Mouse (Mus musculus) lung, embryonic 16.5 days (tissue): ENCODE measurements around the gene Adh4. TPM values are rescaled to one million over a fixed set of nuclear protein-coding genes. Genes with fewer than 3 reads are reported as not detected.

Source experiments
- ATAC-seq: fragments of 200-750 bp; cut with Nextera tagmentation; 2 replicates; pipeline ENCODE4 v1.8.0; 2017; ENCODE audit warnings: low read depth, mild to moderate bottlenecking, moderate library complexity
- H3K27ac ChIP-seq: fragments of 300-500 bp; sonication (generic); 2 replicates; pipeline ENCODE4 v1.5.1; 2014; ENCODE audit warnings: mild to moderate bottlenecking, control low read depth, low read length
- H3K27me3 ChIP-seq: fragments of 300-500 bp; sonication (generic); 2 replicates; pipeline ENCODE4 v1.6.1; 2014; ENCODE audit warnings: low read depth, low read length, mixed read lengths; ENCODE audit not compliant: control insufficient read depth, insufficient read depth
- H3K36me3 ChIP-seq: fragments of 300-500 bp; sonication (generic); 2 replicates; pipeline ENCODE4 v1.6.1; 2014; ENCODE audit warnings: low read length; ENCODE audit not compliant: control insufficient read depth, insufficient read depth
- H3K4me1 ChIP-seq: fragments of 300-500 bp; sonication (generic); replicated peaks from 2 replicates; pipeline ENCODE4 v1.6.1; 2014; ENCODE audit warnings: low read length, mixed read lengths; ENCODE audit not compliant: control insufficient read depth, insufficient read depth
- H3K4me2 ChIP-seq: fragments of 300-500 bp; sonication (generic); 2 replicates; pipeline ENCODE4 v1.6.1; 2014; ENCODE audit warnings: low read depth, low read length, control low read depth
- H3K4me3 ChIP-seq: fragments of 300-500 bp; sonication (generic); 2 replicates; pipeline ENCODE4 v1.5.1; 2014; ENCODE audit warnings: mild to moderate bottlenecking, low read length, control low read depth
- H3K9ac ChIP-seq: fragments of 300-500 bp; sonication (generic); 2 replicates; pipeline ENCODE4 v1.6.1; 2014; ENCODE audit warnings: low read length, control low read depth
- H3K9me3 ChIP-seq: fragments of 300-500 bp; sonication (generic); 2 replicates; pipeline ENCODE4 v1.6.1; 2016; ENCODE audit warnings: low read length; ENCODE audit not compliant: control insufficient read depth
- WGBS: fragments of 180-500 bp; shearing (Covaris S2); extraction: QIAGEN DNeasy Blood & Tissue Kit; methylation state at CpG from one replicate; pipeline ENCODE4 v1.1.7; 2014; 5-methylcytosine and 5-hydroxymethylcytosine counted together
- polyA plus RNA-seq: library from polyadenylated mRNA; unstranded; fragments of >200 nt; fragmentation: Nextera tagmentation; extraction: Ambion mirVana; gene quantifications from 2 replicates; pipeline ENCODE4 v1.2.1, GENCODE M21; 2015

Adh4 gene
- polyA plus RNA-seq, 1 experiment from 2014 or later: not detected

DNA sequence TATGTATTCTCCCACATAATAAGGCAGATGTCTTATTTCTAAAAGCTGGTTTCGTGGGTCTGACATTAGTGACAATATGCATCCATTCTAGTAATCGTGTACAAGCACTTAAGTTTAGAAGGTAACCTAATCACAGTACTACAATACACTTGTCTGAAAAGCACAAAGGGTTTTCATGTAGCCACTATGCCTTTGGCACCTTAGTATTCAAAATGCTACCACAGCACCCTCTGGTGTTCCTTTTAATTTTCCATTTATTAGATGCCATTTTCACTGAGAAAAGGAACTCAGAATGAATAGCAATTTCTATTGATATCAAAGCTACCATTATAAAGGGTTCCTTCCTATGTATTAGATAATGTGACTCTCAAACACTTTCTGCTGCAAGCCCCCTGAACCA, 16.6 kb downstream of the Adh4 start:
- Histone ChIP-seq H3K27ac (no peak overlapping the region), H3K4me2 (no peak overlapping the region), H3K9me3 (no peaks in the 10 kb centered on the region), H3K27me3 (no peaks in the 10 kb centered on the region), H3K9ac (no peak overlapping the region), H3K36me3 (no peaks in the 10 kb centered on the region), H3K4me1 (no peaks in the 10 kb centered on the region), H3K4me3 (no peak overlapping the region)
- WGBS: 61% methylated on average over 2 of the region's 2 CpGs
- peak; percentile 36; the same call in 1 of the 2 replicates for ATAC-seq

DNA sequence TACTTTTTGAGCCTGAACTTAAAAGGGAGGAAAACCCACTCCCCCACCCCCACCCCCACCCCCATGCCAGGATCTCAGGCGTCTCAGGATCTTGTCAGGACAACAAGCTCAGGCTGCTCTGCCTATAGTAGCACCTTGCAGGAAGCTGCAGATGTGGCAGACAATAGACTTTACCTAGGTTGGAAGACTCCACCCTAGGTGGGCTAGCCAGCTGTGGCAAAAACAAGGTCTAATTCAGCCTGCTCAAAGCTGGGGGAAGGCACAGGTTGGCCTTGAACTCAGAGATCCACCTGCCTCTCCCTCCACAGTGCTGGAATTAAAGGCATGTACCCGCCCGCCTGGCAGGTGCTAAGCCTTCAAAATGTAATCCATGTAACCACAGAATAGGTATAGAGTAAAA, 23.4 kb downstream of the Adh4 start:
- no peak for ATAC-seq
- peaks cover 4% of the 10 kb centered on the region; the same call in 1 of the 2 replicates for H3K4me1 ChIP-seq
- no peaks in the 10 kb centered on the region for H3K27me3 ChIP-seq
- no peak overlapping the region for H3K4me2 ChIP-seq
- H3K4me3 ChIP-seq: no peak overlapping the region
- 63% methylated on average over 3 of the region's 3 CpGs for WGBS
- no peaks in the 10 kb centered on the region for H3K9me3 ChIP-seq
- H3K27ac ChIP-seq: no peak overlapping the region
- no peaks in the 10 kb centered on the region for H3K36me3 ChIP-seq
- no peak overlapping the region for H3K9ac ChIP-seq

DNA sequence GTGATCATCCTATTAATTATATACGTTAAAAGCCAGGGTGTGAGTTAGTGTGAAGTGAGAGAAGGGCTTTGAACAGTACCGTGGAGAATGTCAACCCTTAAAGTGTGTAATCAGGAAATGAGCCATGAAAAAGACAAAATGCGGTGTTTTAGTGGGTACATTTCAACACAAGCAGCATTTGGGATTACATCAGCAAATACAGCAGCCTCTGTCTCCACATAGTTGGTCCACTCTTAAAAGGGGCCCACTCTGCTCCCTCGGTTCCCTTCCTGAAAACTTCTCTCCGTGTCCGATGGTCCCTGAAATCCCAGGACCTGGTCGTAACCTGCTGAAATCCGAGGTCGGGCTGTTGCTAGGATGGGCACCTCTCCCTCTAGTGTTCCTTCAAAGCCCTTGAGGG, 26.9 kb downstream of the Adh4 start:
- Histone ChIP-seq H3K36me3 (peaks cover 6% of the 10 kb centered on the region), H3K27me3 (no peaks in the 10 kb centered on the region), H3K9me3 (no peaks in the 10 kb centered on the region), H3K4me3 (peak overlapping the region; percentile 96), H3K27ac (peak overlapping the region; percentile 86), H3K4me1 (peaks cover 9% of the 10 kb centered on the region), H3K9ac (peak overlapping the region; percentile 84), H3K4me2 (peak overlapping the region; percentile 94)
- WGBS: under 1% methylated on average over 9 of the region's 9 CpGs
- ATAC-seq: no peak

DNA sequence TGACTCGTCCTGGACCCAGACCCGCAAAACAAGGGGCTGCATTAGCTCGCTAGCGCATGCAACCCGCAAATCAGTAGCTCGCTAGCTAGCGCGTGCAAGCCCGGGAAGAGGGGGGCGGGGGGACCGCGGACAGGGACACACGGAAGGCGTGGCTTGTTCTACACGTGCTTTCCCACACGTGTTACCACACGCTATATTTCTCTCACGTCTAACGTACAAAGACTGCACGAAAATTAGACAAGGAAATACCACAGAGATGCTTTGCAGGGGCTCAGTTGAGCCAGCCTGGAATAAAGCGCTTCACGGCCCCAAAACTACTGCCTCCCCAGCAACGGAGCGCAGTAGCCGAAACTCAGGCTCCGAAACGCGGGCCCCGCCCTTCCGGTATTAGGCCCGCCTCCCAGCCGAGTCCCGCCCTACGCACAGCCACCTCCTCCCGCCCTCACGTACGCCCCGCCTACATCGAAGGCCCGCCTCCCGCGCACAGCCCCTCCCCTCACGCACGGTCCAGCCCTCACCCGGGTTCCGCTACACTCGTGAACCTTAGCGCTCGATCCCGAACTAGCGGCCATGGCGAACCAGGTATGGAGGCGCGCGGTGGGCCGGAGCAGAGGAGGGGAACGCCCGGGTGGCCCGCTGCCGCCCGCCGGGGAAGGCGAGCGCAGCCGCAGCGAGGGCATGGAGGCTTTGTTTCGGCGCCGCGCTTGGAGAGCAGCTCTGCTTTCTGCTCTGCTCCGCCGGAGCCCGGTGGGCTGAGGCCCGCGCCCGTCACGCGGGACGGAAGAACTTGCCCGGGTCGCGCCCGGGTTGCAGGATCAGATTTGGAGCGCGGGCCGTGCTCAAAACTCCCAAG, 27.6 kb downstream of the Adh4 start, which contains the start of gene Adh5:
Gene Adh5, plus strand, starts transcription at position 482 of the 853 bp plus-strand sequence.
- peak within 1 kb of the TSS; percentile 96 for H3K4me3 ChIP-seq
- ATAC-seq: peak; percentile 99
- peak within 1 kb of the TSS; percentile 86 for H3K27ac ChIP-seq
- peak within 1 kb of the TSS; percentile 94 for H3K4me2 ChIP-seq
- peaks cover 9% of the 10 kb centered on the region for H3K4me1 ChIP-seq
- H3K36me3 ChIP-seq: peaks cover 6% of the 10 kb centered on the region
- H3K9ac ChIP-seq: peak within 1 kb of the TSS; percentile 91
- no peaks in the 10 kb centered on the region for H3K9me3 ChIP-seq
- WGBS: under 1% methylated on average over 85 of the region's 86 CpGs
- H3K27me3 ChIP-seq: no peaks in the 10 kb centered on the region

DNA sequence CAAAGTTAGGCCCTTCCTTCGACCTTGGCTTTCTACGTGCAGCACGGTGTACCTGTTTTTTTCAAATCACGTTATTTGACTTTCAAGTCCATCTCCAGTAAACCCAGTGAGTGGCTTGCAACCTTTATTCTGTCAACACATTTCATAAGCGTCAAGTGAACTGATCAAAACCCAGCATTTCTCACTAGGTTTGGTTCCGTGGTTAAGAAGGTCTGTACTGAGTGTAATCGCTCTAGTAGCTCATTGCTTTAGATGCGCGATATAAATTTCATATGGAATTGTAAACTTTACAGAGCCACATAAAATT, 28.2 kb downstream of the Adh4 start:
- Histone ChIP-seq H3K4me2 (peak overlapping the region; percentile 74), H3K4me3 (peak overlapping the region; percentile 96), H3K27ac (peak overlapping the region; percentile 70), H3K9me3 (no peaks in the 10 kb centered on the region), H3K36me3 (peaks cover 12% of the 10 kb centered on the region), H3K27me3 (no peaks in the 10 kb centered on the region), H3K4me1 (peaks cover 9% of the 10 kb centered on the region), H3K9ac (peak overlapping the region; percentile 91)
- ATAC-seq: 0 out of 2 replicates have a peak, but pooled peaks have one; percentile 0
- 3% methylated on average over 9 of the region's 9 CpGs for WGBS

DNA sequence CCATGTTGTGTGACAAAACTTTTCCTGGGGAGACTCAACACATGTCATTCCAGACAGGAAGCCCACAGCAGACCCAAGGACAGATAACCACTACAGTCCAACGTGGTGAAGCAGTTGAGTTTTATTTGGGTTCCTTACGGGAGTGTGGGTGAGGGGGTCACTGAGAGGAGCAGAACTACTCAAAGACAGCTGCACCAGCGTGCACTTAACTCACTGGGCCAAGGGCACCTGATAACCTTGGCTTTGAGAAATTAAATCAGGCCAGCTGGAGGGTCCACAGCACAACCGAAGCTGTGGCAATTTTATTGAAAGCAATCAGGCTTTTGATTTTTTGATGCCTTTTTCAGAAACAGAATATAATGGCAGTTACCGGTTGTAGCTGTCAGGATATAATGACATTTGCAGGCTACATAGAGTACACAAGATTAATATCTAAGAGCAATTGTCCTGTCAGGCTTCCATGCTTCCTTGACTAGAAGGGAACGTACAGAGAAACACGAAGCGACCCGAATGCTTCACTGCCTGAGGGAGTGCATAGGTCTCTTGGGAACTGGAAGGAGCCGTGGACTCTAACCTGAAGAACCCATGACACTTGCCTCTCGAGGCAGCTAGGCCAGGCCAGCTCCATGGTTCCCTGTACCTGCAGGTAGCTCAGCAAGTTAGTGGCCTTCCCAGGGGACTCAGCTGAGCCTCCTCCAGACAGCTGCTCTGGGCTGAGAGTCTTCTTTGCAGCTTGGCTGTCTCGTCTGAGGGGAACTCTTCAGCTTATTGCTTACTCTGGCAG, 33.0 kb downstream of the Adh4 start:
- Histone ChIP-seq H3K9me3 (no peaks in the 10 kb centered on the region), H3K9ac (no peak overlapping the region), H3K4me1 (peaks cover 5% of the 10 kb centered on the region), H3K4me2 (no peak overlapping the region), H3K27ac (no peak overlapping the region), H3K4me3 (no peak overlapping the region), H3K27me3 (no peaks in the 10 kb centered on the region), H3K36me3 (peaks cover 39% of the 10 kb centered on the region)
- WGBS: 68% methylated on average over 12 of the region's 12 CpGs
- ATAC-seq: no peak

DNA sequence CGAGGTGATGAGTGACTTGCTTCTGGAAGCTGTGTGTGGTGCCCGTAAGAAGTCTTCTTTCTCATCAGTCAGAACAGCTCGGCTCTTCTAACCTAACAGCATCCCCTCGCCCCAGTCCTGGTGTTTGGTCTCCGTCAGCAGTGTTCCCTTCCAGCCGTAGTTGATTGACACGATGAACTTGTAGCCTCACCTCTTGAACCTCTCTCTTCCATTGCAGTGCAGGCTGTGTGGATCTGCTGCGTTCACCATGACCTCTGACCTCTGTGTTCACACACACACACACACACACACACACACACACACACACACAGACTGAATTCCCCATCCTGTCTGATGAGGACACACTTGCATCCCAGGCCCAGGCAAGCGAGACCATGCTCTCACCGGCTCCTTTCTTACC, 36.9 kb downstream of the Adh4 start:
- Histone ChIP-seq H3K4me2 (no peak overlapping the region), H3K9ac (no peak overlapping the region), H3K4me1 (no peaks in the 10 kb centered on the region), H3K27me3 (no peaks in the 10 kb centered on the region), H3K9me3 (no peaks in the 10 kb centered on the region), H3K4me3 (no peak overlapping the region), H3K36me3 (peaks cover 50% of the 10 kb centered on the region), H3K27ac (no peak overlapping the region)
- ATAC-seq: no peak
- WGBS: 80% methylated on average over 10 of the region's 10 CpGs

DNA sequence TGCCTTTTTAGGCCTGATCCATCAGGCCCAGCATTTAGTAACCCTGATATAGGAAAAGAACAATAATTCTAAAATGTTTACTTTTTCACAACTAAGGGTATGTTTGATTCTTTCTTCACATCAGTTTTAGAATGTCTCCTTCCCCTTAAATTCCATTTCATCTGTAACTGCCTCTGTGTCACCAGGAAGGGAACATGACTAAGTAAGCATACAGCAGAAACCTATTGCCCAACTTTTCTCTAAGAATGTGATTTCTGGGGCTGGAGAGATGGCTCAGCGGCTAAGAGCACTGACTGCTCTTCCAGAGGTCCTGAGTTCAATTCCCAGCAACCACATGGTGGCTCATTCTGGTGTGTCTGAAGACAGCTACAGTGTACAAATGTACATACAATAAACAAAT, 39.0 kb downstream of the Adh4 start:
- no peak overlapping the region for H3K9ac ChIP-seq
- H3K9me3 ChIP-seq: no peaks in the 10 kb centered on the region
- no peak overlapping the region for H3K4me2 ChIP-seq
- ATAC-seq: no peak
- H3K27me3 ChIP-seq: no peaks in the 10 kb centered on the region
- H3K27ac ChIP-seq: no peak overlapping the region
- H3K4me3 ChIP-seq: no peak overlapping the region
- 90% methylated on average over 1 of the region's 1 CpGs for WGBS
- peaks cover 48% of the 10 kb centered on the region for H3K36me3 ChIP-seq
- no peaks in the 10 kb centered on the region for H3K4me1 ChIP-seq

DNA sequence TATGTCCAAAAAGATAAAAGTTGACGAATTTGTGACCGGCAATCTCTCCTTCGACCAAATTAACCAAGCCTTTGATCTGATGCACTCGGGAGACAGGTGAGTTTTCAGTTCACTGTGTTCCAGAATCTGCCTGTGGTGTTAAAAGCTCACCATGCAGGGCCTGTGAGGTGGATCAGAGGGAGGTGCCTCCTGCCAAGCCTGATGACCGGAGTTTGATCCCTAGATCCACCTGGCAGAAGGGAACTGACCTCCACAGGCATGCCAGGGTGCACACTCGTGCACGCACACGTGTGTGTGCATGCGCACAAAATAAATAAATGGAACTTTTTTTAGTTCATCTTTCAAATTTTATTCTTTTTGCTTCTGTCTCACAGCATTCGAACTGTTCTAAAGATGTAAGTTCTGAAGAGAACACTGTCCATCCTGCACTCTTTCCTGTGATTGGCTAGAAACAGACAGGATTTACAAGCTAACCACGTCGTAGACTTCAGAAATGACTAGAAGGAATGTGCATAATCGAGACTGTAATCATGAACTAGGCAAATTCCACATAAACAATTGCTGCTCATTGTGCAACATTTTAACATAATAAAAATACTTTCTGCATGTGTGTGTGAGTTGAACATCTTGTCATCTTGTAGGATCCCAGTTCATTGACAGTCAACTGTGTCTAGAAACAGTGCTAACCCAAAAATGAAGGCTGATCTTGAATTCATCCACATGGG, 39.6 kb downstream of the Adh4 start:
- 84% methylated on average over 13 of the region's 13 CpGs for WGBS
- H3K4me1 ChIP-seq: no peaks in the 10 kb centered on the region
- no peaks in the 10 kb centered on the region for H3K27me3 ChIP-seq
- no peaks in the 10 kb centered on the region for H3K9me3 ChIP-seq
- H3K27ac ChIP-seq: no peak overlapping the region
- peak; percentile 41 for ATAC-seq
- peaks cover 54% of the 10 kb centered on the region for H3K36me3 ChIP-seq
- H3K4me2 ChIP-seq: no peak overlapping the region
- H3K4me3 ChIP-seq: no peak overlapping the region
- no peak overlapping the region for H3K9ac ChIP-seq
